Mouse (Mus musculus) heart, postnatal 0 days (tissue): ENCODE results near the gene Slit1.

ENCODE experiments used
- CTCF ChIP-seq: IDR thresholded peaks from 2 replicates; pipeline ENCODE4 v1.5.1; 2016; ENCODE audit warnings: antibody characterized with exemption, control low read depth, low read depth
- EP300 ChIP-seq: IDR thresholded peaks from 2 replicates; pipeline ENCODE4 v1.6.1; 2016; ENCODE audit warnings: antibody characterized with exemption, low read depth

DNA sequence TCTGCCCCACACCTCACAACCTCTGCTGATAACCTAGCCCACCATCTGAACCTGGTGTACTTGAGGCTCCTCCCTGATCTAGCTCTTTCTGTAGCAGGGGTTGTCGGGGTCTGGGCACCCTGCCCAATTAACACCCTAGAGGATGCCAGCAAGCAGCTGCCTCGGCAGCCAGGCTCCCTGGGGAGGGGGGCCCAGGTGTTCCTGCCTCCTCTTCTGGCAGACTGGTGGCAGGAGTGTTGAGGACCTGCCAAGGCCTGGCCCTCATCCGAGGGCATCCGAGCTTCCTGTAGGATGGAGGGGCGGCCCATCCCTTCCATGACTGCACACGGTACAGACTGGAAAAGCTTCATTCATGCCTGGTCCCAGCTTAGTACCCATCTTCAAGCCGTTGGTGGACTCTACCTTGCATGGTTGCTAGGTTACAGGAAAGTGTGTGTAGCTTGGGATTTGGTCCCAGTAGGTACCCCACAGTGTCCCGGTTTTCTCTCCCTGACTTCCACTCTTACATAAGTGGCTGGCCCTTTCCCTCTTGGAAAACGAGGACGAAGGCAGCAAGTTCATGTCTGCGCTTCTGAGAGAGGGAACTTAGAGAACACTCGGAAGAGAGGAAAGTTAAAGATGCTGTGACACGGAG is 57.9 kb downstream of the Slit1 start:
- no peak for TF ChIP-seq CTCF
- TF ChIP-seq EP300: no peak
